Mouse (Mus musculus) C2C12 (cell line): ENCODE results near the gene Col4a1.

Source experiments
- CEBPB ChIP-seq: IDR thresholded peaks from one replicate; pipeline ENCODE4 v1.6.1; 2011; ENCODE audit warnings: low read depth, mild to moderate bottlenecking, control low read depth, moderate library complexity
- CTCF ChIP-seq: IDR thresholded peaks from one replicate; pipeline ENCODE4 v1.5.1; 2011; ENCODE audit not compliant: control insufficient read depth, insufficient read depth, insufficient read length
- MAX ChIP-seq: IDR thresholded peaks from one replicate; pipeline ENCODE4 v1.6.1; 2011; ENCODE audit warnings: mild to moderate bottlenecking, control low read depth
- MYOD1 ChIP-seq: IDR thresholded peaks from one replicate; pipeline ENCODE4 v1.6.1; 2011; ENCODE audit warnings: low read depth; ENCODE audit not compliant: control insufficient read depth, insufficient read length
- MYOG ChIP-seq: IDR thresholded peaks from one replicate; pipeline ENCODE4 v1.6.1; 2011; ENCODE audit not compliant: control insufficient read depth, insufficient read length; ENCODE audit errors: extremely low read depth
- USF1 ChIP-seq: IDR thresholded peaks from one replicate; pipeline ENCODE4 v1.6.1; 2011; ENCODE audit warnings: low read depth, mild to moderate bottlenecking, control low read depth, moderate library complexity

DNA sequence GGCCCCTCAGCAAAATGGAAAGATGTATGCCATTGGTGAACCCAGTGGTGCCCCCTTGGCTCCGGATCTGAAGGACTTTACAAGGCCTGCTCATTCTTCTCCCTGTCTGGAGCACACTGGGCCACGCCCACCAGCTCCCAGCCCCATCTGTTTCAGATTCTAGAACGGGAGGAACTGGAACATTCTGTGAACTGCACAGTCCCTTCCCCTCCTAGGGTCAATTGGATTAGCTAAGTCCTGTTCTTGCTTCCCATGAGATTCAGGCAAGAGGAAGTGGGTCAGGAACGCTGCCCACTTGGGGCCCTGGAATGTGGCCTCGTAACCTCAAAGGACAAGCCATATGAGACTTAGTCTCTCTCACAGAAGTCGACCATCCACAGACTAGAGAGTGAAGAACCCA lies 41.8 kb downstream of the Col4a1 start:
- no peak for TF ChIP-seq CTCF
- no peak for TF ChIP-seq MAX
- no peak for TF ChIP-seq MYOG
- no peak for TF ChIP-seq USF1
- TF ChIP-seq CEBPB, result no peak
- TF ChIP-seq MYOD1, result no peak
